Mouse (Mus musculus) lung, postnatal 10 days (tissue): ENCODE results near the gene Kpna2.
"Not testable (repeated sequence)": the region's sequence is repeated elsewhere in the genome, so short reads cannot be mapped to it uniquely, and the experiment has no call there.

Experiments used
- DNase-seq: peaks from one replicate; pipeline ENCODE4 v3.0.0; 2021

Gene Kpna2

GRCm38 (mm10) chr11:106999151-106999948, at the start of gene Kpna2:
Kpna2 (minus strand) TSS chr11:106999541.
- peak; percentile 93 for DNase-seq

- DNase-seq, result peak; percentile 9
Observed at GRCm38 (mm10) chr11:107046766-107047620, 47.7 kb upstream of the Kpna2 start.

GRCm38 (mm10) chr11:107045546-107045945, 46.2 kb upstream of the Kpna2 start:
- DNase-seq, result no peak

GRCm38 (mm10) chr11:107044321-107044720, 45.0 kb upstream of the Kpna2 start:
- DNase-seq, result peak; percentile 77

- no peak for DNase-seq
Observed at GRCm38 (mm10) chr11:107043361-107043760, 44.0 kb upstream of the Kpna2 start.

GRCm38 (mm10) chr11:107041396-107041795, 42.1 kb upstream of the Kpna2 start:
- DNase-seq, result no peak

- DNase-seq, result no peak
Observed at GRCm38 (mm10) chr11:107039417-107039816, 40.1 kb upstream of the Kpna2 start.

GRCm38 (mm10) chr11:107034085-107034810, 34.9 kb upstream of the Kpna2 start:
- no peak for DNase-seq

- no peak for DNase-seq
Observed at GRCm38 (mm10) chr11:107031635-107032034, 32.3 kb upstream of the Kpna2 start.

GRCm38 (mm10) chr11:107029536-107029935, 30.2 kb upstream of the Kpna2 start:
- DNase-seq, result no peak

- no peak for DNase-seq
Observed at GRCm38 (mm10) chr11:107028754-107029153, 29.4 kb upstream of the Kpna2 start.

- no peak for DNase-seq
Observed at GRCm38 (mm10) chr11:107028275-107028618, 28.9 kb upstream of the Kpna2 start.

- DNase-seq, result peak; percentile 92
Observed at GRCm38 (mm10) chr11:107027431-107028274, 28.3 kb upstream of the Kpna2 start.

- DNase-seq, result peak; percentile 41
Observed at GRCm38 (mm10) chr11:107026554-107027430, 27.5 kb upstream of the Kpna2 start.

- DNase-seq, result peak; percentile 59
Observed at GRCm38 (mm10) chr11:107025411-107026321, 26.3 kb upstream of the Kpna2 start, which contains the start of gene 1810010H24Rik. 1810010H24Rik (plus strand) TSS chr11:107025681.

GRCm38 (mm10) chr11:107024406-107024805, 25.1 kb upstream of the Kpna2 start:
- no peak for DNase-seq

GRCm38 (mm10) chr11:107022050-107022683, 22.8 kb upstream of the Kpna2 start:
- peak; percentile 57 for DNase-seq

- not testable (repeated sequence) for DNase-seq
Observed at GRCm38 (mm10) chr11:107019722-107020121, 20.4 kb upstream of the Kpna2 start.

GRCm38 (mm10) chr11:107019318-107019717, 20.0 kb upstream of the Kpna2 start:
- no peak for DNase-seq
